Comparison of ENCODE assay signal across 8 mouse cellular contexts in the genomic region with DNA sequence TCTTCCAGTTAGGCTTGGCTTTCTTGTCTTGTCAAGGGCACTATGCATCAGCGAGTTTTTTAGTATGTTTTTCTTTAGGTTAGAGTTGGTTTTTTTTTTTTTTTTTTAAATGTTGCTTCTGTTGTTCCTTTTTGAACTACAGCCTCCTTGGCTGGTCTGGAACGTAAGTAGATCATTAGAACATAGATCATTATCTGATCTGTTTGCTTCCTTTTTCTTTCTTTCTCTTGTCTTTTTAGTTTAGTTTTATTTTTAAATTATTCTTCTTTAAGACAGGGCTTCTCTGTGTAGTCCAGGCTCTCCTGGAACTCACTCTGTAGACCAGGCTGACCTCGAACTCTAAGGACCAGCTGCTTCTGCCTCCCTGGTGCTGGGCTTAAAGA. TPM values are rescaled to one million over a fixed set of nuclear protein-coding genes. Genes with fewer than 3 reads are reported as not detected.
DNase-seq lines count a peak whose midpoint lies in the region; ATAC-seq and TF ChIP-seq lines count a peak whose summit lies in the region.

No protein-coding gene starts in this region.

- no peak for ATAC-seq in lung, embryonic 14.5 days (ENCODE audit: insufficient read depth)
- no peak for ATAC-seq in limb, embryonic 11.5 days (ENCODE audit: insufficient number of reproducible peaks, low FRiP score, low TSS enrichment, low read depth)
- no peak for ATAC-seq in neural tube, embryonic 14.5 days (ENCODE audit: low read depth)
- ATAC-seq in granulocyte monocyte progenitor cell, adult 5-6 weeks (replicated peaks; ENCODE audit: poor library complexity, severe bottlenecking), result no peak

- no peak for TF ChIP-seq POLR2A in embryonic fibroblast, embryonic 13.5 days (IDR thresholded peaks at IDR 0.05; ENCODE audit: low read depth, low read length)

- peaks cover 3% of the 10 kb centered on the region; the same call in 1 of the 2 replicates for H3K36me3 ChIP-seq in lung, embryonic 14.5 days (ENCODE audit: insufficient read depth)
- H3K36me3 ChIP-seq in limb, embryonic 11.5 days (ENCODE audit: control insufficient read depth, insufficient read depth, low read length), result no peaks in the 10 kb centered on the region; the same call in 1 of the 2 replicates
- H3K36me3 ChIP-seq in neural tube, embryonic 14.5 days (ENCODE audit: control insufficient read depth, insufficient read depth, low read length), result no peaks in the 10 kb centered on the region

- no peak for TF ChIP-seq CTCF in lung, embryonic 14.5 days (IDR thresholded peaks at IDR 0.05; ENCODE audit: low read depth)
- TF ChIP-seq CTCF in embryonic fibroblast, embryonic 13.5 days (IDR thresholded peaks at IDR 0.05; ENCODE audit: borderline replicate concordance, insufficient read depth, low read length), result no peak

- H3K4me3 ChIP-seq in lung, embryonic 14.5 days (ENCODE audit: low read depth, low read length), result peak overlapping the region; percentile 81
- peak overlapping the region; percentile 83 for H3K4me3 ChIP-seq in embryonic fibroblast, embryonic 13.5 days (ENCODE audit: insufficient read depth, low read length)
- no peak overlapping the region; the same call in 1 of the 2 replicates for H3K4me3 ChIP-seq in limb, embryonic 11.5 days (ENCODE audit: low read depth, low read length)
- H3K4me3 ChIP-seq in neural tube, embryonic 14.5 days (ENCODE audit: low read depth, low read length), result peak overlapping the region; percentile 92

- peaks cover 8% of the 10 kb centered on the region; the same call in 1 of the 2 replicates for H3K4me1 ChIP-seq in lung, embryonic 14.5 days (ENCODE audit: insufficient read depth)
- peaks cover 10% of the 10 kb centered on the region; the same call in 1 of the 2 replicates for H3K4me1 ChIP-seq in embryonic fibroblast, embryonic 13.5 days (ENCODE audit: control insufficient read depth, insufficient read depth, low read length)
- H3K4me1 ChIP-seq in limb, embryonic 11.5 days (ENCODE audit: control insufficient read depth, insufficient read depth, low read length), result peaks cover 21% of the 10 kb centered on the region
- 0 out of 2 replicates have a peak, but pooled peaks cover 6% of the 10 kb centered on the region for H3K4me1 ChIP-seq in neural tube, embryonic 14.5 days (ENCODE audit: control insufficient read depth, insufficient read depth, low read length)

- H3K9ac ChIP-seq in lung, embryonic 14.5 days, result peak overlapping the region; percentile 77
- H3K9ac ChIP-seq in limb, embryonic 11.5 days (ENCODE audit: low read length), result no peak overlapping the region
- H3K9ac ChIP-seq in neural tube, embryonic 14.5 days (replicated peaks; ENCODE audit: low read depth, low read length), result peak overlapping the region; percentile 88; the same call in 1 of the 2 replicates

- WGBS in lung, embryonic 14.5 days, result 35% methylated on average over 3 of the region's 3 CpGs
- WGBS in limb, embryonic 11.5 days, result 49% methylated on average over 3 of the region's 3 CpGs
- 51% methylated on average over 3 of the region's 3 CpGs for WGBS in neural tube, embryonic 14.5 days

- no peaks in the 10 kb centered on the region for H3K9me3 ChIP-seq in lung, embryonic 14.5 days (ENCODE audit: low read depth, low read length)
- no peaks in the 10 kb centered on the region for H3K9me3 ChIP-seq in limb, embryonic 11.5 days (ENCODE audit: control insufficient read depth, low read length)
- no peaks in the 10 kb centered on the region for H3K9me3 ChIP-seq in neural tube, embryonic 14.5 days (ENCODE audit: control insufficient read depth, low read length)

- no peak for DNase-seq in lung, embryonic 14.5 days
- no peak for DNase-seq in lung, postnatal 14 days
- DNase-seq in limb, embryonic 11.5 days (ENCODE audit: low spot score), result no peak
- DNase-seq in gastrocnemius, postnatal 10 days, result no peak
- no peak for DNase-seq in left cerebral cortex, adult 11 months (ENCODE audit: low spot score)

- peak overlapping the region; percentile 70 for H3K4me2 ChIP-seq in lung, embryonic 14.5 days
- H3K4me2 ChIP-seq in limb, embryonic 11.5 days (ENCODE audit: low read depth, severe bottlenecking), result peak overlapping the region; percentile 55; the same call in 1 of the 2 replicates
- H3K4me2 ChIP-seq in neural tube, embryonic 14.5 days (ENCODE audit: low read depth, low read length), result peak overlapping the region; percentile 54

- no peak overlapping the region for H3K27ac ChIP-seq in lung, embryonic 14.5 days (ENCODE audit: low read depth)
- no peak overlapping the region for H3K27ac ChIP-seq in embryonic fibroblast, embryonic 13.5 days (ENCODE audit: insufficient read depth, low read length)
- no peak overlapping the region for H3K27ac ChIP-seq in limb, embryonic 11.5 days (replicated peaks; ENCODE audit: low read depth, low read length)
- no peak overlapping the region for H3K27ac ChIP-seq in neural tube, embryonic 14.5 days (ENCODE audit: low read depth, low read length)

- H3K27me3 ChIP-seq in lung, embryonic 14.5 days (ENCODE audit: insufficient read depth, low read length), result no peaks in the 10 kb centered on the region
- H3K27me3 ChIP-seq in limb, embryonic 11.5 days (ENCODE audit: control insufficient read depth, insufficient read depth, low read length), result no peaks in the 10 kb centered on the region
- H3K27me3 ChIP-seq in neural tube, embryonic 14.5 days (ENCODE audit: control insufficient read depth, insufficient read depth, low read length), result no peaks in the 10 kb centered on the region

RNA-seq across cellular contexts. Expression of a gene that starts 1.1 kb away (rescaled TPM):
- polyA plus RNA-seq in lung, embryonic 14.5 days (2014; fragmentation: Nextera tagmentation; extraction: Ambion mirVana), result 56.8 and 57.0 TPM in 2 replicates
- polyA plus RNA-seq in embryonic fibroblast, embryonic 13.5 days (2011; ENCODE audit: insufficient read length, low read depth, missing spikeins), result 52.6 and 59.3 TPM in 2 replicates
- polyA plus RNA-seq in limb, embryonic 11.5 days (2014; fragmentation: Nextera tagmentation; extraction: Ambion mirVana), result 53.4 and 54.3 TPM in 2 replicates
- 22.1 and 28.8 TPM in 2 replicates for polyA plus RNA-seq in neural tube, embryonic 14.5 days (2014; fragmentation: Nextera tagmentation; extraction: Ambion mirVana)
- total RNA-seq in gastrocnemius, postnatal 10 days (2021), result 10 to 100 TPM; 10.3 to 15.7 TPM
- 47.8 and 56.8 TPM in 2 replicates for total RNA-seq in granulocyte monocyte progenitor cell, adult 5-6 weeks (2014; fragmentation: Nextera tagmentation)
- 48.4 and 55.0 TPM in 2 replicates for total RNA-seq in granulocyte monocyte progenitor cell, adult 5-6 weeks (2017)
